Mouse (Mus musculus): ENCODE data around the gene Adamtsl5.

Gene Adamtsl5

GRCm38 (mm10) chr10:80292251-80293146, 55.7 kb downstream of the Adamtsl5 start, which contains the start of gene Rps15:
Gene Rps15, plus strand, starts transcription at chr10:80292453.
- DNase-seq: peak; percentile 94

Measured in kidney, adult 18-20 months (tissue).